Mouse (Mus musculus) liver (tissue): ENCODE results near the gene E130116L18Rik.
"Not testable (repeated sequence)": the region's sequence is repeated elsewhere in the genome, so short reads cannot be mapped to it uniquely, and the experiment has no call there.

ENCODE experiments used
- DNase-seq: peaks from one replicate; pipeline ENCODE4 v3.0.0-alpha.2; 2020; ENCODE audit warnings: mixed read lengths

The E130116L18Rik gene

DNA sequence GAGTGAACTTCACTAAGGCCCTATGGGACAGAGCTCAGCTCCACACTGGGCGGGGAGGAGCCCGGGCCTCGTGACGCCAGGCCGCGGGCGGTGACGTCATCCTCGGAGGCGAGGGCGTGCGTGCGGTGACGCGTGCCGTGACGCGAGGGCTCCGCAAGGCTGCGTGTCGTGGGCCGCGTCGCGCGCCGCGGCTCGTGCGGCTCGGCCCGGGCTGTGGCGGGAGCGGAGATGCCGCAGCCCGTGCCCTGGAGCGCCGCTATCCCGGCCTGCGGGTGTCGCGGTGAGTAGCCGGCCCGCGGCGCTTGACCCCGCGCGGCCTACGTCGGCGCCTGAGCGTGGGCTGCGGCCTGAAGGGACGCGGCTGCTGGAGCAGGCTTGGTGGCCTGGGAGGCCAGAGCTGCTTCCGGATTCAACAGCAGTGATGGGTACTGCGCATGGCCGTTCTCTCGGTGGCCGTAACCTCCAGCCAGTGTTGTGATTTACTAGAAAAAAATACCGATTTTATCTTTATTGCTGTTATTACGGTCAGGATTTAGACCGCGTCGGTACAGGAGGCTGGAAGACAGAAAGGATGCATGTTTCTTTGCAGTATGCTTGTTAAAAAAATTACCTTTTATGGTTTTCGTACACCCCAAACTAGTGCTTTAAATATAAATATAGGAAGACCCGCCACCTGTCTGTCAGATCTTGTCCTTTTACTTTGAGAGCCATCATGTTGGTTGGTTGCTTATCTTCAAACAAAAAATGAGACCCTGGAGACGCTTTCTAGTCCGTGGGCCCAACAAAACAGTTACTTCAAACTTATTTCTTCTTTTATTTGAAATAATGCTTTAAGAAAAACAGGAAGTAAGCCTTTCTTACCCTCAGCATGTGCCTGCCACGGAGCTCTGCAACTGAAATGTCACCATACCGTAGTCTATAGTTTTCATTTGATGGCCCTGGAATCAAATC, at the start of gene E130116L18Rik:
E130116L18Rik (minus strand) TSS at position 402 of the 951 bp plus-strand sequence.
- peak; percentile 70 for DNase-seq

DNA sequence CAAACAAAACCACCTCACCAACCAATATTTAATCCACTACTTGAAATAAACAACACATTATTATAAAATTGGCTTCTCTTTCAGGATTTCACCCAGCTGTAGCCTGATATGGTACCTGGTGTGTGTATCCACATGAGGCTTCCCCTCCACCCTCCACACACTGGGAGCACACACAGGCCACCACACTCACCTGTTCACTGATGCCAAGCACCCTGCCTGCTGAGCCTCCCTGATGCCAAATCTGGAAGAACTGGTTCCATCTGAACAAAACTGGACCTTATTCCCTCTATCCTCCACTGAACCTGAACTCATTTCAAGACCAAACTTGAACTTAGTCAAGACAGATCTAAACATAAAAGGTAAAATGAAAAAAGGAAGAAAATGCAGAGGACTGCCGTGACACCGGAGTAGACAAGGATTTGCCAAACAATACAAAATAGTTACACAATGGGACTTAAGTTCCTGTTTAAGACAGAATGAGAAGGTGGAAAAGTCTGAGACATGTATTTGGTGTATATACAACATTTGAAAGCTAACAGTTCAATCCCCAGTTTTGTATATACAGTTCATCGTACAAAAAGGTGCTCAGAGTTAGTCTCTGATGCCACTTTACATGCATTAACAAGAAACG, 45.4 kb upstream of the E130116L18Rik start:
- no peak for DNase-seq

DNA sequence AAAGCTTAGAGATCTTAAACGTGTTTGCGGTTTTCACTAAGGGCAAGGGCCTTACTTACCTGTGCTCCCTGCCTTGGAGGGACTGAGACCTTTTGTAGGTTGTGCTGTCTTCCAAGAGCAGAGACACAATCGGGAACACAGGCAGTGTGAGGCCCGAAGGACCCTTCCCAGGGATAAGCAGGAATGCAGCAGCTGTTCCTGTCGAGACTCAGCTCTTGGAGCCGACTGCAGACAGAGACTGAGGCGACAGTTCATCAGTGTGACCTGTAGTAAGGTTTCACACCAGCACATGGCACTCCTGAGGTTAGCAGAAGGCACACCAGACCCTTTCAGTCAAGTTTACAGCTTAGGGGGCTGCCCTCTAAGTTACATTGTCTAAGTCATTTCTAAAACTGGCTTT, 39.3 kb upstream of the E130116L18Rik start:
- DNase-seq = no peak

DNA sequence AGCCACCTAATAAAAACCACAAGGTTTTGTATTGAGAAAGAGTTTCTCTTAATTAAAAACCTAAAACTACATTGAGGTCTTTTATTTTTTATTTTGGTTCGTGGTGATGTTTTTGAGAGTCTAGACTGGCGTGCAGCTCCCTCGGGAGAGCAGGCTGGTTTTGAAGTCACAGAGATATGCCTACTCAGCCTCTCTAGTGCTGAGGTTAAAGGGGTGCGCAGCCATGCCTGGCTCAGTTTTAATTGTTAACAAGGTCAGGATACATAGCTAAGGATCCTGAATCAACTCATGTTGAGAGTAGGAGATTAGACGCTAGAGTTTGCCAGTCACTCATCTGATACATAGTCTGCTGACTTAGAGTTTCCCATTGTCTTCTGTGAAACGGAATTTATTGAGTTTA, 38.5 kb upstream of the E130116L18Rik start:
- no peak for DNase-seq

DNA sequence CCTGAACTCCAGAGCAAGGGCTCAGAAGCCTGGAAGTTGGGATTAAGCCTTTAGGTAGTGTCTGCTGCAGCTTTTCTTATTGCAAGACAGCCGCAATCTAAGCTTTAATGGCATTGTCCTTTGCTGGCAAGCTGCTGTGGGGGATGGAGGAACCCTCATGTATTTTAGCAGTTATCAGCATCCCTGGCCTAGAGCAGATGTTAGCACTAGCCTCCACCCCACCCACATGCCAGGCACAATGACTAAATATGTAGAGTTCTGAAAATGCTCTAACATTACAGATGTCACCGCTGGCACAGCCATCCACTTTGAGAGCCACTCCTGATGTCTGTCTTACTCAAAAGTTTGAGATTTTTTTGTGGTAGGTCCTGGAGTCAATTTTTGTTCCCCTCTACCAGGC, 33.7 kb upstream of the E130116L18Rik start:
- no peak for DNase-seq

DNA sequence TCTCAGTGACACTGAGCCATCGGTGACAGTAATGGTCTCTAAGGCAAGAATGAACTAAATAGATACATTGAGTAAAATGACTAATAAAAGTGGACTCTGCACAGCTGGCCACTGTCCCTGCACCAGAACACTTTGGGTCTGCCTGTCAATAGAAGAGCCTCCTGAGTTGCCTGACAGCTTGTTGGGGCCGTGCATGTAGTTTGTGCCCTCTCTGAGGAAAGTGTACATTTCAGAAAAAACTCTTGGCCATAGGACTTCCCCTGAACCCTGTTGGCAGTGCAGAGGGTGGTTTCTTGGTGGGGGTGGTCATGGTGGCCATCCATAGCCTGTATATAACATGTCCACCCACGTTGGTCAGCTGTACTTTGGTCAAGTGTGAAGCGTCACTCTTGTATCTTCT, 31.5 kb upstream of the E130116L18Rik start:
- no peak for DNase-seq

DNA sequence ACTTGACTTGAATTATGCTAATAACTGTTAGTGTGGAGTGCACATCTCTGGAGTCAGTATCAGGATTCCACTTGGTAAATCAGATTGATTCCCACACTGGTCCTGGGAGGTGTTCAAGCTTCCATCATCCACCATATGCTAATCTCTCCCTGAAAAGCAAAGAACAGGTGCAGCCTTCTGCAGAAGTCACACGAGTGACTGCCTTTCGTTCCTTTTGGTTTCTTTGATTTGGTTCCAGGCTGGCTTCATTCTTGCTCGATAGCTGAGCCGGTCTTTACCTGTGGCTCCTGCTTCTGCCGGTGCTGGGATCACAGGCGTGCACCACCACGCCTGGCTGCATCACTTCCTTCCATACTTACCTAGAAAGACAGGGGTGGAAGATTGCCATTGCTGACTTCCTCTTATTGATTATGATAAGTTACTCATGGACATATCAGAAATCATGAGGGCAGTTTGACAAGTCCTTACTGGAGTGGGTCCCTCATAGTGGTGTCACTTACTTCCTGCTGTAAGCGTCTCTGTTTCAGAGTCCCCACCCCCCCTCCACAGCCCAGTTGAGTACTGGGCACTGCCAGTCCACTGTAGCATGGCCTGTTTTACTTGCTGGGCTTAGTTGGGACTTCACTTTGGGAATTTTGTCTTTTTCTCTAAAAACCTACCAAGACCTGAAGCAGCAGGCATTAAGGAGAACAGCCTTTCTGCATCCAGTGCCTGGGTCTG, 30.0 kb upstream of the E130116L18Rik start:
- DNase-seq = no peak

DNA sequence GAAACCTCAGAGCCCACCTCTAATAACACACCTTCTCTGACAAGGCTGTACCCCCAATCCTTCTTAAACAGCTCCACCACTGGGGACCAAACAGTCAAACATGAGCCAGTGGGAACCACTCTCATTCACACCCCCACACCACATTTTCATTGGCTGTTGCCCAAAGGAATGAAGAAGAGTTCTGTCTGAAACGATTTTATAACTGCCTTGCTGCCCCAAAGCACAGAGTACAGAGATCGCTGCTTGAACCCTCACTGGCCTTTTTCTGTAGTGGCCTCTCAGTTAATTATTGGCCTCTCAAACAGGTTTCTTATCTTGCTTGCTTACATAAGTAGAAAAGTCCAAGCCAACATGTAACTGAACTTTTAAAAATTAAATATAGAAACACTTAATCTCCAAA, 29.5 kb upstream of the E130116L18Rik start:
- no peak for DNase-seq

DNA sequence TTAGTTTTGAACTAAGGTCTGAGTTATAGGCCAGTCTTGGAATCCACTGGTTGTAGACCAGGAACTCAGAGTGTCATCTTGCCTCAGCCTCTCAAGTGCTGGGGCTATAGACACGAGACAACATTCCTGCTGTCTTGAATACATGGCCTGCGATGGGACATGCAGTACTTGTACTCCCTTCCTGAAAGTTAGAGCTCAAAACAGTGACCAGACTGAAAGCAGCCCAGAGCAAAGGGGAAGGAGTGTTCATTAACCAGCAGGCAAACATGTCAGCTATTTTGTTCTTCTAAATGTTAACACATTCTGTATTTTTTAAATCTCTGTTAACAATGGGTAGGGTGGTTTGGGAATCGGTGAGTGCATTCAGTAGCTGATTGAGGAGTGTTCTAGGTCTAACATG, 24.1 kb upstream of the E130116L18Rik start:
- DNase-seq = no peak

DNA sequence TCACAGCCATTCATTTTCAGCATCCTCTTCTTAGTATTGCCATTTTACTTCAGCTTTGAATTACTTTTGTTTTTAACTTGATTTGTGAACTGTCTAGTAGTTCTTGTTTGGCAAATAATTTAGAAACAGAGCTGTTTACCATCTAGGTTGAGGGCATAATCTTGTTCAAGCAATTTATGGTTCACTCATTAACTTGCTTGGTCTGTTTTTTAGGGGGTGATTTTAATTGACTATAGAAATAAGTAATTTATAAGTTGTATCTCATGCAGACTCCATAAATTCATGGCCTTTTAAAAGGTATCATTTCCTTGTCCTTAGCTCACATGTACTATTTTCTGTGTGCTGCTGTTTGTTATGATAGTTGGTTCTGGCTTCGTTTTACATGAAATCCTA, 23.5 kb upstream of the E130116L18Rik start:
- DNase-seq = no peak

DNA sequence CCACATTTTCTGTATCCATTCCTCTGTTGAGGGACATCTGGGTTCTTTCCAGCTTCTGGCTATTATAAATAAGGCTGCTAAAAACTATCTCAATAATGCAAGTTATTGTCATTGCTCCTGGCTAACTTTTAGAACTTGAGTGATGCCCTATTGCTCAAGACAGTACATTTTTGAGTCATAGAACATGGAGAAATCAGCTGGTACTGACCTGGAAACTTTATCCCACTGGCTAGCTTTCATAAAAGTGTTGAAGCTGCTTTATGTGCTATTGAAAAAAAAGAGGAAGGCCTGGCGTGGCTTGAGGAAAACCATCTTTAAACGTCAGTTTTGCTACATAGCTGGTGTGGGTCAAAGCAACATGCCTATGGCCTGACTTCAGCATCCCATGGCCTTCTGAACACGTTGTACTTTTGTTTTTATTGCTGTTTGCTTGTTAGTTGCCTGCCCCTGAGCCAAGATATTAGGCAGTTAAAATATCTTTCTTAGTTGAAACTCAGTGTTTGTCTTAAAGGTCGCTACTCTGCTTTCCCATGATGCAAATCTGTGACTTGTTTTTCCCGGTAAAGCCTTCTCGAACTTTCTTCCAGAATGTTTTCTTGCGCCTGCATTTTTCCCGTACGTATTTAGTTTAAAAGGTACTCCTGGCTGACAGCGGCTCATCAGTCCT, 23.0 kb upstream of the E130116L18Rik start:
- no peak for DNase-seq

DNA sequence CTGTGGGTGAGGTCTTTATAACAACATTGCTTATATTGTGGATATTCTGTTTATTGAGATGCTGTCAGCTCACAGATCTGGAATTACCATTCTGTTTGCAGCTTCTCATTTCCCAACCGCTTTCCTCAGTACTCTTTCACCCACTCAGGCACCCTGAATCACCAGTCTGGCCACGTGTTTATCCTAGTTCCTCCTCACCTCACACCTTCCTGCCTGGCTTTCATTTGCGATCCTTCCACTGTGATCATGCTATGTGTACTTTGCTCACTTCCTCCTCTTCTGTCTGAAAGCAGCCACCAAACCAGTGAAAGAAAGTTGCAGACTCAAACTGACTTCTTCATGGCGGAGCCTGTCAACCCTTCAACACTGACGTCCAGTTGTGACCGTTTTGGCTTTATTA, 20.1 kb upstream of the E130116L18Rik start:
- DNase-seq = no peak

DNA sequence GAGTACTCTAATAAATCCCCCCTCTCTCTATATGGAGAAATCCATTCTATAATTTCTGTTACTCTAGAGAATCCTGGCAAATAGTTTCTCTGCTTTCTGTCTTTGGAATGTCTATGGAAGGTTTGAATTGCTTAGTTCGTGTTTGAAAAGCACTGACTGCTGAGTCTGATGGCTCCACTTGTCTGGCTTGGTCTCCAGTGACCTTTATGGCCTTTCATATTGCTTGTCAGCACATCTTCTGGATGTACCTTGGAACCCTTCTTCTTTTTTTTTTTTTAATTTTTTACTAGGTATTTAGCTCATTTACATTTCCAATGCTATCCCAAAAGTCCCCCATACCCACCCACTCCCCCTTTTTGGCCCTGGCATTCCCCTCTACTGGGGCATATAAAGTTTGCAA, 1.4 kb upstream of the E130116L18Rik start:
- DNase-seq = not testable (repeated sequence)

DNA sequence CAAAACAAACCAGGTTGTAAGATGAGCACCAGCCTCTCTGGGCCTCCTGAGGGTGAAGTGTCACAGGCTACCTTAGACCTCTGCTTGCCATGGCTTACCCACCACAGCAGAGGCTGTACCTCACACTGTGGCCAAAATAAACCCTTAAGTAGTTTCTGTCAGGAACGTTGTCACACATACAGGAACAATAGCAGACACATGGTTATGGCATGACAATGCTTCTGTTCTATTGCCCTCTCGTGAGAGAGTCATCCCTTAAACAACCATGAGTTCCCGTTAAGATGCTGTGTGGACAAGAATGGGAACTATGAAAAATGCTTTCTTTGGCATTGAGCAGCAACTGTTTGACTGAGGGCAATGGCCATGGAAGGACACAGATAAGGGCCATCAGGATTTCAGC, 1.3 kb downstream of the E130116L18Rik start, which contains the start of gene Galnt11:
Galnt11 (plus strand) TSS at position 301 of the 400 bp plus-strand sequence.
- no peak for DNase-seq

DNA sequence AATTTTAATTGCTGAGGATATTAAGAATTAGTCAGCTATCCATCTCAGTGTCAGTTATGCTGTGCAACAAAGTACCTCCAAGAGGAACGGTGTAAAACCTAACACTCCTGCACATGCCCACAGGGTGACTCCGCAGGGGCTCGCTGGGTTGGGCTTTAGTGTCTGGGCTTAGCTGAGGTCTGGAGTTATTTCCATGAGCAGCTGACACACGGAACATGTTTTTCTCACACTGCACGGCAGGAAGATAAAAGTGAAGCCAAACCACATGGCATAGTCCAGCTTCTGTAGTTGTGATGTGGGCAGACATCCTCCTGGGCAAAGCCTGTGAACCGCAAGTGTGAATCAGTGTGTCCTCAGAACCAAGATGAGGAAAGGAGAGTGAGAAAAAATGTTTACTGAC, 7.9 kb downstream of the E130116L18Rik start:
- no peak for DNase-seq

DNA sequence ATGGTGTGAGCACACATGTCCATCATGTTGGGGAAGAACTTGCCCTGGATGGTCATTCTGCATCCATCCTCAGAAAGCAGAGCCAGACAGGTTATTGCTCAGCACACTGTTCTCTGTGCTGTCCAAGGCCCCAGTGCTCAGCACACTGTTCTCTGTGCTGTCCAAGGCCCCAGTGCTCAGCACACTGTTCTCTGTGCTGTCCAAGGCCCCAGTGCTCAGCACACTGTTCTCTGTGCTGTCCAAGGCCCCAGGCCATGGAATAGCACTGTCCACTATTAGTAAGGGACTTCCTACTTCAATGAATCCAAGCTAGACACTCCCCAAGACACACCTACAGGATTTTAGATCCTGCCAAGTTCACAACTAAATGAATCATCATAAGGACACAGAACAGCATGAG, 9.7 kb downstream of the E130116L18Rik start:
- DNase-seq = not testable (repeated sequence)

DNA sequence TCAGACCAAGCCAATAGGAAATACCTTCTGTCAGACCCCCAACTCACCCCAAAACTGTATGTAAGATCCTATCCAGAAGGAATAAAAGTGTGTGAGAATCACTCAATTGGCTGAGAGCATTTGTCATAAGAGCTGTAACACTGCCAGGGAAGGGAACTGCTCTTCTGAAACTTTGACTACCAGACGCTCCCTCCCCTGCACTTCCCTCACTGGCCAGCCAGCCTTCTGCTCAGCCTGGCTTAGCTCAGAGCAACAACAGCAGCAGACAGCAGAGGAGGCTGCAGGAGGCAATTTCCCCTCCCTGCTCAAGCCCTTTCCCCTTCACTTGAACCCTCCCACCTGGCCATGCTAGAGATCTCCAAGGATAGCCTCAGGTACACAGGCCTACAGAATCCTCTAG, 11.1 kb downstream of the E130116L18Rik start:
- no peak for DNase-seq

DNA sequence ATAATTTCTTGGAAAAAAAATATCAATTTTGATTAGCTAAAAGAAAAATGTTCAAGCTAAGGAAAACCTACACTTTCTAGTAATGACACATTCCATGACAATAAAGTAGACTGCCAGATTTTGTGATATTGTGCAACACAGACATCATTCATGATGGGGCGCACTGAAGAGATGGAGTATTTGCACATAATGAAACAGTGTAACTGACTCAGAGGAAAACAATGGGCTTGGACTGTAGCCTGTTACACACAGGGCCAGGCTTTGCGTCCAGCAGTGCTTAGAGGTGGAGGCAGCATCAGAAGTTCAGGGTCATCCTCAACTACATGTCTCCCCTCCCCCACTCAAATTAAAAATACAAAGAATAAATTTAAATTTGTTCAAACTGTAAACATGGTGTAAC, 32.4 kb downstream of the E130116L18Rik start:
- DNase-seq = no peak

DNA sequence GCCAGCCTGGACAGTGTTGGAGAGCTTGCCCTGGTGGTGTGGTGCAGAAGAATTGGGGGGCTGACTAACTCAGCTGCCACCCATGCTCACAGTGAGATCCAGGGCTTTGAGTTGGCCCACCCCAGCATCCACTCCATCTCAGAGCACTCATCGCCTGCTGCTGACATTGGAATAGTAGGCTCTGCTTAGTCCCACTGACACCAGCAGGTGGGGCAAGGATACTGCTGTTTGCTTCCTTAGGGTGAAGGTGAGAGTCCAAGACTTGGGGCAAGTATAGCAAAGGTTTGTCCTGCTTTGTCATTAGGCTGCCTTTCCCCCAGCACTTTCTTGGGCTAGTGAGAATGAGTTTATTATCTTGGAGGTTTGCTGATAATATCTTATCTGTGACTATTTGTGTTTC, 34.2 kb downstream of the E130116L18Rik start:
- DNase-seq = peak; percentile 17

DNA sequence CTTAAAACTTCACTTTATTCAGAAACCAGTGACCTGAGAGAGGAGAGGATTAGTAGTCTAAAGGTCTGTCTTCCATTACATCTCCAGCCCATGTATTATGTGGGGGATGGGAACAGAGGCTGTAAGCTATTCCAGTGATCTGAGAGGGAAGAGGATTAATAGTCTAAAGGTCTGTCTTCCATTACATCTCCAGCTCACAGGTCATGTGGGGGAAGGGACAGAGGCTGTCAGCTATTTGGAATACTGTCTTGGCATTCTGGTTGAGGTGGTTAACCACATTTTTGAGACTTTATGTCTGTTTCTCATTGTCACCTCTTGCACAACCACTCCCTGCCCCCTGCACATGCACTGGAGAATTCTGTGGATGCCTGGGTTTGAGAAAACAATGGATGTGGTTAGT, 35.2 kb downstream of the E130116L18Rik start:
- no peak for DNase-seq

DNA sequence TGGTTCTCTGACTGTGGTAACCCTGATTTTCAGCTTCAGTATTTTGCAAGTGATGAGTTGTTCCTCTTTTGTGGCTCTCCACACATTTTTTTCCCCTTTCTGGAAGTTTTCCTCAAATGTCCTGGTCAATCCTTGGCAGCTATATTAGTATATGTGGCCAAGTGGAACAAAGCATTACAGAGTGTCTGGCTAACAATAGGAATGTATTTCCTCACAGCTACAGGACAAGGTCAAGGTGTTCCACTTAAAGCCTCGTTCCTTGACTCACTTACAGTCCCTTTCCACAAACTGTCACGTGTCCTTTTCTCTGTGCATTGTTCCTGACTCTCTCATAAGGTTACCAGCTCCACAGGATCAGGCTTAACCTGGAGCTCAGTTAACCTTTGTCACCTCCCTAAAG, 38.4 kb downstream of the E130116L18Rik start:
- DNase-seq = no peak

DNA sequence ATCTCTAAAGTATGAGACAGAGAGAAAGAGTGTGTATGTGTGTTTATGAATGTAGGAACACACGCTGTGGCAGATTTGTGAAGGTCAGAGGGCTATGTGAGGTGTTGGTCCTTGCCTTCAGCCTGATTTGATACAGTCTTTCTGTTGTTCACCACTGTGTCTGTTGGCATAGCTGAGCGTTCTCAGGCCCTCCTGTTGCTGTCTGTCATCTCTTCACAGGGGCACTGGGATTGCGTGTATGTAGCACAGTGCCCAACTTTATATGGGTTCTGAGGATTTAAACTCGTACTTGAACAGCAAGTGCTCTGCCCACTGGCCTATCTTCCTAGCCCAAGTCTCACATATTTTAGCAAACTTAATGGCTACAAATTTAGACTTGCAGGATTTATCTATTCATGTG, 39.4 kb downstream of the E130116L18Rik start:
- no peak for DNase-seq

DNA sequence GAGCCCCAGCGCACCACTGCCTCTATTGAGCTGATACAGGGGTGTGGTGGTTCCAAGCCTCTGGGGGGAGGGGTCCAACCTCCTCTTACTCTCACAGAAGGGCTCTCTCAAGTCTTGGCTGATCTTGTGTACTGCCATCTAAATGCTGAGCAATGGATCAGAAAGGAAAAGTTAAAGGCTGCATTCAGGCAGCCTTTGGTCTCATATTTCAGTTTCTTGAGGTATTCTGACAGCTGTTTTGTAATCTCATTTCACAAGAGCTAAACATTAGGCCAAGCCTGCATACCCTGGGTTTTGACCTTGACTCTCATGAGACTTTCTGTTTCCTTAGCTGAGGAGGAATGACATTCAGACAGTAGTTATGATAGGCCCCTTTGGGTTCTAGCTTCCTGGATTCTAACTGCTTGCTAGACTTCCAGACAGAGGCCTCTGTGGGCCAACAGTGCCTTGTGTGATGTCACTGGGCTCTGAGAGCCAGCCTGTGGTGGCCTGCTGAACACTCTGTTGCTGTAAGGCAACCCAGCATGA, 41.9 kb downstream of the E130116L18Rik start, which contains the start of gene Galntl5:
Galntl5 (plus strand) TSS at position 457 of the 528 bp plus-strand sequence.
- DNase-seq = no peak
